Mouse (Mus musculus) erythroblast, adult 5-6 weeks (primary cell): ENCODE data around the gene Plekhg4. TPM values are rescaled to one million over a fixed set of nuclear protein-coding genes. Genes with fewer than 3 reads are reported as not detected.

Experiments
- ATAC-seq: replicated peaks from 2 replicates; pipeline ENCODE4 v1.8.0; 2016; ENCODE audit warnings: moderate number of reproducible peaks, mild to moderate bottlenecking, moderate TSS enrichment, inconsistent platforms; ENCODE audit not compliant: poor library complexity, low FRiP score, severe bottlenecking
- total RNA-seq, 2 experiments: library from RNA; stranded (forward) in 1 of 2; stranded (reverse) in 1 of 2; fragments of 150-400 nt in 1 of 2; fragments of 200-764, 138-1000 nt in 1 of 2; gene quantifications; 2 replicates each; pipeline versions ENCODE4 v1.2.3 to v1.2.4; 2015 to 2017; ENCODE audit warnings: low replicate concordance in 2 of 2

Gene Plekhg4
- not detected in 2 replicates for total RNA-seq (2015; ENCODE audit: low replicate concordance)
- not detected in 2 replicates for total RNA-seq (2017; ENCODE audit: low replicate concordance)

- ATAC-seq, result no peak
These were observed at the start of gene Plekhg4 for GRCm38 (mm10) chr8:105373032-105373431. TSS of gene Plekhg4 (plus strand) at chr8:105373274.

GRCm38 (mm10) chr8:105325641-105326093, 47.4 kb upstream of the Plekhg4 start:
- peak; percentile 16 for ATAC-seq

DNA sequence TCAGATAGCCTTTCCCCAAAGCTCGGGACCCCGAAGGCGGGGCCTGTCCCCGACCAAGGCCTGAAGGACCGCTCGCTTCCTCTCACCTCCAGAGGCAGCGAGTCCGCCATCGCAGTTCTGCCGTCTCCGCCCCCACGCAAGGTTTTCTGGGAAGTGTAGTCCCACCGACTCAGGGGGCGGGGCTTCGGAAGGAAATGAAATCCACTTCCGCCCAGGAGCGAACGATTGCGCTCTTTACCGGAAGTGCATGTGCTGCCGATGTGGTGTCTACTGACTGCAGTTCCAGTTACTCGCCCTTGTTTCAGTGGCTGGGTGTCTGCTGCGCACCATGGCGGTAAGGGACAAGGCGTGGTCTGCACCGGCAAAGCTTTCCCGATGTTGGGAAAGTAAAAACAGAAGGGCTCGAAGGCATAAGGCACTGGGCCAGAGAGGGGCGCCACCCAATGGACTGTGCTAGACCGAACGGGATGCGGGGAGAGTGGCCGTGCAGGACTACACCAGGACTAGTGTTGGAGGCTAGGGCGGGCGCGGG, 46.9 kb upstream of the Plekhg4 start, which contains the start of the genes Lrrc29 and Tmem208:
TSS of gene Lrrc29 (minus strand) at position 138 of the 532 bp plus-strand sequence.
TSS of gene Tmem208 (plus strand) at position 214 of the 532 bp plus-strand sequence.
- peak; percentile 81 for ATAC-seq

GRCm38 (mm10) chr8:105326968-105327367, 46.1 kb upstream of the Plekhg4 start:
- no peak for ATAC-seq

- no peak for ATAC-seq
These were observed 42.7 kb upstream of the Plekhg4 start for GRCm38 (mm10) chr8:105330325-105330724.

DNA sequence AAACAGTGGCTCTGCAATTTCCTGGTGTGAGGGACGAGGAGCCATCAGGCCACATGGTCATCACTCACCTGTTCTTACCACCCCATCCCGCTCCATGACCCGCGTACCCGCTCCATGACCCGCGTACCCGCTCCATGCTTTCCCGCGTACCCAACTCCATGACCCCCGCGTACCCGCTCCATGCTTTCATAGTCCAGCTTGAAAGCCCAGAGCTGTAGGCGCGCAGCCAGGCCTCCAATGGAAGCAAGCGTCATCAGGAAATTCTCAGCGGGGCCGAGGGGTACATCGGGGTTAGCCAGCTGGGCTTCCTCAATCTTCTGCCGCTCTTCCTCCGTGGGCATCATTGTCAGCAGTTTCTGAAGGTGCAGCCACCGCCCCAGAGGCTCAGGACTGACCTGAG, 41.6 kb upstream of the Plekhg4 start:
- ATAC-seq, result no peak

DNA sequence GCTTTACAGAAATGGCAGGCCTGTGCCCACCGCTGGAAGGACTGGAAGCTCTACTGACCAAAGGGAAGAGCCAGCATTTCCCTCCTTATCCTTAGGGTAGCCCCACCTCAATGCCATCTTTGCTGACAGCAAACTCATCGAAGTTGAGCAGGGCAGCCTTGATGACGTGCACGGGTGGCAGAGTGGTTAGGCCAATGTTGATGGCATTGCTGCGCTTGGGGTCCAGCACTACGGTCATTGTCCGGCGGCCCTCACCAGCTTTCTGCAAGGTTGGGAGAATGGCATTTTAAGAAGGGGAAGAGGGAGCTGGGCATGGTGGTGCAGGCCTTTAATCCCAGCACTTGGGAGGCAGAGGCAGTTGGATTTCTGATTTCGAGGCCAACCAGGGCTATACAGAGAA, 41.1 kb upstream of the Plekhg4 start:
- no peak for ATAC-seq

DNA sequence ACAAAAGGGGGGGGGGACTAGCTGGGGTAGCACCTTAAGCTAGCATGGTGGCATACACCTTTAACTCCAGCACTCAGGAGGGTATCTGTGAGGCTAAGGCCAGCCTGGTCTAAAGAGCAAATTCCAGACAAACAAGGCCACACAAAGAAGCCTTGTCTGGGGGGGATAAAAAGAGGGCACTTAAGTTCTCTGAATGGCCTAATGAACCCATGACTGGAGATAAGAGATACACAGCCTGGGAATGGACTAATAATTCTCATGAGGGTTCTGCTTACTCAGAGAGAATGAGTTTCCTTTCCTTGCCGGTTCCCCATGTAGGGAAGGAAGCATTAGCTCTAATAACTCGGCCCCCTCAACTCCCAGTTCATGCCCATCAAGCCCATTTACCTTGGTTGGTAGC, 40.6 kb upstream of the Plekhg4 start:
- ATAC-seq, result no peak

DNA sequence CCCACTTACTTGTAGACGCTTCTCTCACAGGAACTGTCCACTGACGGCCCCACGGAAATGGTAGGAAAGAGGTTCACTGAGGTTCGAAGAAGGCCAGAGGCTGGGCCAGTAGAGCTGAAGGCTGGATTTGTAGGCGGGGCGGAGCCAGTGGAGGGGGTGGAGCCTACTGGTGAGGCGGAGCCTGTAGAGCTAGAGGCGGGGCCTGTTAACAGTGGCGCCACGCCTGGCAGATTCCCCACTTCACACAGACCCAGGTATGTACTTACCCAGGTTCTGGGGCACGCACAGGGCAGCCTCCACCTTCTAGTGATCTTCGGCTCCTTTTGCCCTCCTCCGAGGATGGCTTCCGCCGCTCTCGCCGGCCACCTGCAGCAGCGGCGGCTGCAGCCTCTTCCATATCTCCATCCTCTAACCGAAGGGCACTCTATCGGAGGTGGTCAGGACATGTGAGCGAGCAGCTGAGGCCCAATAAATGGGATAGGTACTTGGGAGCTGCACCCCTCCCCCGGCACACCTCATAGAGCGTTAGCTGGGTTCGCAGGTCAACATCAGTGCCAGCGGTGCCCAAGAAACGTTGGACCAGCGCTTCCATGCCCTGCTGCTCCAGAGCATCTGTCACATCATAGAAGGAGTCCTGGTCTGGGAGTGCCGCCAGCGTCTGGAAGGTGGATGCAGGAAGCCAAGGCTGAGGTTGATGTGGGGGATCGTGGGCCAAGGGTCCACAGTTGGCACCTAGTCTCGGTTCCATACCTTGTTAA, 36.5 kb upstream of the Plekhg4 start:
- peak; percentile 32; the same call in 1 of the 2 replicates for ATAC-seq

GRCm38 (mm10) chr8:105338992-105339391, 34.1 kb upstream of the Plekhg4 start:
- no peak for ATAC-seq

GRCm38 (mm10) chr8:105339886-105340635, 33.0 kb upstream of the Plekhg4 start:
- ATAC-seq, result no peak

GRCm38 (mm10) chr8:105341399-105341798, 31.7 kb upstream of the Plekhg4 start:
- no peak for ATAC-seq

DNA sequence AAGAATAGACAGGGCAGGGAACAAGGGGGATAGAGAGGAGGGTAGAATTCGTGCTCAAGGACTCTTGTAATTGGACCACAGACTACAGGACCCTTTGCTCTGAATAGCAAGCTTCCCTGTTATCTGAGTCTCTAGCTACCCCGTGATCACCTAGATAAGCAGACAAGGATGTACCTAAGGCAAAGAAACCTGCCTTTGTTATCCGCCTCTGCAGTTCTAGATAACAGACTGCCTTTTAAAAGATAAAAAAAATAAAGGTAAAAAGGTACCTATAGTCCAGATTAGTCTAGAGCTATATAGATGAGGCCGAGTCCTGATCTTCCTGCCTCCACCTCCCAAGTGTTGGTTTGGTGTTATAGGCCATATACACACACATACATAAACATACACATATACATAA, 30.3 kb upstream of the Plekhg4 start:
- no peak for ATAC-seq

DNA sequence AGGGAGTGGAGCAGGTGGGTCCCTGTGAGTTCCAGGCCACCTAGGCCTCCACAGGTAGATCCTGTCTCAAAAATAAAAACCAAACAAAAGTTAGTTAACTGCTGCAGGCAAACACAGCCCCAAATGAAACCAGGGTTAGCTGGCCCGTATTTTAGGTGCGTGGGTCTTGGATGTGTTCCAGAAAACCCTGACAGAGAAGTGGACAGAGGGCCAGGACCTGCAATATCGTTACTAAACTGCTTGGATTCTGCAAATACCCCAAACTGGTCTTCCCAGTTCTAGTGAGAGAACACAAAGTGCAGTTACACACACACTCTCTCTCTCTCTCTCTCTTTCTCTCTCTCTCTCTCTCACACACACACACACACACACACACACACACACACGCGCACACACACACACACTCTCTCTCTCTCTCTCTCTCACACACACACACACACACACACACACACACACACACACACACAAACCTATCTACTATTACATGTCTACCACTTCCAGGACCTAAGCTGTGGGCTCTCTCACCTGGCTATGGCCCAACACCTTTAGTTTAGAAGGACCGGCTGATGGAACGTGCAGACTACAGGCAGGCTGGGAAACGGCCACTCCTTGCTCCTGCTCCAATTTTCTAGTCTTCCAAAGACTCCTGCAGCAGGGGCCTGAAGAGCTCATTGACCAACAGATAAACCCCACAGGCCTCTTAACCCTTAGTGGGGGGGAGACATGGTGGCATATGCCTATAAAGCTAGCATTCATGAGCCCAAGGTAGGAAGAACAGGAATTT, 29.1 kb upstream of the Plekhg4 start:
- ATAC-seq, result no peak

DNA sequence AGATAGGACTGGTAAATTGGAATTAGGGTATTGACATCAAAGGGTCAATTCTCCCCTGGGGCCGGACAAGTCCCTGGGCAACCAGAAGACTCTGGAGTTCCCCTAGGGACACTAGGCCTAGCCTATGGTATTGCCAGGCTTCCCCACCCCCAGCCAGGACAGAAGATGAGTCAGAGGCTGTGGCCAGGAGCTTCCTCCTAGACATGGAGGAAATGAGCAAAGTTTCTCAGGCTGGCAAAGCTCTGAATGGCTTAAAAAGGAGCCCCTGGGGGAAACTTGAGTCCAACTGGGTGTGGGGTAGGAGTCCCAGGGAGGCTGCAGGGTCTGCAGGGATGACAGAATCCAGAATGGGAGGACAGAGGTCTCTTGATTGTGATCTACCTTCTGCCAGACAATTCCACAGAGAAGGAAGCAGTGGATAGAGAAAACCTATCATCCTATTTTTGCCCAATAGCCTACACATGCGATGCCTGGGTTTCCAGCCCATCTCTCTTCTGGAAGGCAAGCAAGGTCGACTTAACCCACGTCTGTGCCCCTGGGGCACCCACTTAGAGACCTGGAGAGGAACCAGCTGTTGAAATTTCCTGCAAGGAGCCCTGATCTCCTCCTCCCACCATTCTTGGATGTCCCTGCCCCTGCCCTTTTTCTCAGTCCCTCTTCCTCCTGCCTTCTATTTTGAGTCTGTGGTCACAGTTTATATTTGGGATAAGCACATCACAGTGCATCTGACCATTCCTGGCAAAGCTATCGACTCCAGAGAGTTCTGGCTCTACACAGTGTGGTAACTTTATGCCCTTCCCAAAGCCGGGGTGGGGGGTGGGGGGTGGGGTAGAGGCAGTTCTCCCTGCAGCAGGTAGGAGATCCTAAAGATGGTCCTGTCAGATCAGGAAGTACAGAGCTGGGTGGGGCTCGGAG, 27.8 kb upstream of the Plekhg4 start:
- no peak for ATAC-seq

DNA sequence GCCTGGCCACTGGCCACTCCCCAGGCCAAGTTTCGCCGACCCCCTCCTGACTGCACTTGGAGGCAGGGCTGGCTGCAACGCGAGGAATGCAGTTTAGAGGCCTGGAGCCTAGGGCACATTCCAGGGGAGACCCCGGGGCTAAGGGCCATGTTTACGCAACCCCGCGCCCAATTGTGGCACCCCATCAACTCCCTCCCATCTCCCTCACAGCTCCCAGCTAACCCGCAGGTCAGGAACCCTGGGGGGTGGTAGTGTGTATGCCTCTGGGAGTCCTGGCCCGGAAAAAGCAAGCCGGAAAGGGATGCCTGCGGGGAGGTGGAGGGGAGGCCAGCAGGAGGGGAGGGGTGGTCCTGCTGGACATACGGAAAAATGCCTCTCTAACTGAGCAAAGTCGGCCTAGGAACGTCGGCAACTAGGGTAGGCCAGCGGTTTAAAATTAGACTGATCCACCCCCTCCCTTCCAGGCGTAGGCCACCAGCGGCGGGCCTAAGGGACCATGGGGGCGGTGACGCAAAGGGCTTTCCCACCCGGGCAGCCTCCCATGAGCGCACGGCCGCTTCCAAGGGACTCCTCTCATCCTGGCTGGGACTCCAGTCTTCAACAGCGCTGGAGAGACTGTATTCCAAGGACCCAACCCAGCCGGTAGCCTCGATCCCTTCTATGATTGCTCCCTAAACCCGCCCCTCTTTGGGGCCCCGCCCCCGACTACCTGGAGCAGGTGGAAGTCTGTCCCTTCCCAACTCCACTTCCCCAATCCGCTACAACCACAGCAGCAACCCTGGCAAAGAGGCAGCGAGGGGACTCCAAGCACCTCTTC, 26.3 kb upstream of the Plekhg4 start:
- ATAC-seq, result peak; percentile 8; the same call in 1 of the 2 replicates

GRCm38 (mm10) chr8:105347428-105348221, 25.4 kb upstream of the Plekhg4 start, which contains the start of gene Fhod1:
TSS of gene Fhod1 (minus strand) at chr8:105347953.
- ATAC-seq, result peak; percentile 95
